Mouse (Mus musculus) right cerebral cortex, postnatal 36 days (tissue): Measurements from ENCODE around the gene Soga3.
A peak's percentile ranks its signal among the peaks of the same experiment; 100 is the strongest.

ENCODE experiments used
- DNase-seq, 2 experiments: peaks; one replicate each; pipeline ENCODE4 v3.0.0; 2022; ENCODE audit warnings: low spot score in 2 of 2, mixed read lengths in 1 of 2

Gene Soga3

GRCm38 (mm10) chr10:29143566-29144335 is at the start of gene Soga3:
TSS of gene Soga3 (plus strand) at chr10:29143839.
- DNase-seq = peak; percentile 47 to 50

- no peak for DNase-seq
Measured at GRCm38 (mm10) chr10:29106962-29107361, 36.7 kb upstream of the Soga3 start.

GRCm38 (mm10) chr10:29142556-29143105 is 1.0 kb upstream of the Soga3 start:
- no peak for DNase-seq

GRCm38 (mm10) chr10:29144612-29145405 is 1.2 kb downstream of the Soga3 start:
- DNase-seq = no peak

GRCm38 (mm10) chr10:29146198-29146857 is 2.7 kb downstream of the Soga3 start:
- peak in 1 of 2 experiments; percentile 56 for DNase-seq

- DNase-seq = peak; percentile 68 to 70
Measured at GRCm38 (mm10) chr10:29146858-29147640, 3.4 kb downstream of the Soga3 start.

GRCm38 (mm10) chr10:29147641-29147990 is 4.0 kb downstream of the Soga3 start:
- DNase-seq = no peak

- peak; percentile 73 to 81 for DNase-seq
Measured at GRCm38 (mm10) chr10:29148076-29148475, 4.4 kb downstream of the Soga3 start.

GRCm38 (mm10) chr10:29155304-29155703 is 11.7 kb downstream of the Soga3 start:
- no peak for DNase-seq

GRCm38 (mm10) chr10:29161664-29162063 is 18.0 kb downstream of the Soga3 start:
- no peak for DNase-seq

- DNase-seq = no peak
Measured at GRCm38 (mm10) chr10:29173778-29174177, 30.1 kb downstream of the Soga3 start.

- DNase-seq = no peak
Measured at GRCm38 (mm10) chr10:29175656-29176055, 32.0 kb downstream of the Soga3 start.

GRCm38 (mm10) chr10:29176881-29177280 is 33.2 kb downstream of the Soga3 start:
- no peak for DNase-seq

GRCm38 (mm10) chr10:29178003-29178402 is 34.4 kb downstream of the Soga3 start:
- DNase-seq = peak; percentile 62 to 71

GRCm38 (mm10) chr10:29180210-29180609 is 36.6 kb downstream of the Soga3 start:
- no peak for DNase-seq

GRCm38 (mm10) chr10:29181046-29181445 is 37.4 kb downstream of the Soga3 start:
- no peak for DNase-seq

- DNase-seq = no peak
Measured at GRCm38 (mm10) chr10:29193769-29194168, 50.1 kb downstream of the Soga3 start.

- DNase-seq = no peak
Measured at GRCm38 (mm10) chr10:29196811-29197210, 53.2 kb downstream of the Soga3 start.

- no peak for DNase-seq
Measured at GRCm38 (mm10) chr10:29198642-29199041, 55.0 kb downstream of the Soga3 start, which contains the start of gene Gm49353. TSS of gene Gm49353 (plus strand) at chr10:29198954.

GRCm38 (mm10) chr10:29199835-29200234 is 56.2 kb downstream of the Soga3 start:
- DNase-seq = no peak

- no peak for DNase-seq
Measured at GRCm38 (mm10) chr10:29200609-29201008, 57.0 kb downstream of the Soga3 start.
